Mouse (Mus musculus) ovary, adult 18-20 months (tissue): Measurements from ENCODE around the gene Ccdc39.

ENCODE experiments used
- DNase-seq: peaks from one replicate; pipeline ENCODE4 v3.0.0; 2022; ENCODE audit warnings: low spot score, mixed read lengths

Gene Ccdc39

GRCm38 (mm10) chr3:33790975-33791374 lies 53.1 kb downstream of the Ccdc39 start:
- DNase-seq = no peak
